Mouse (Mus musculus): ENCODE results near the gene Ppp4c. TPM values are rescaled to one million over a fixed set of nuclear protein-coding genes. Genes with fewer than 3 reads are reported as not detected.

Gene Ppp4c
- polyA plus RNA-seq (2016; fragmentation: Nextera tagmentation; extraction: Ambion mirVana) = 315 and 323 TPM in 2 replicates

- ATAC-seq (ENCODE audit: low FRiP score, low read depth) = peak; percentile 93
- Histone ChIP-seq H3K9ac (replicated peaks) (peak within 1 kb of the TSS; percentile 91), H3K9me3 (no peaks in the 10 kb centered on the region), H3K4me1 (peaks cover 32% of the 10 kb centered on the region), H3K27ac (replicated peaks) (peak within 1 kb of the TSS; percentile 93), H3K27me3 (no peaks in the 10 kb centered on the region), H3K4me3 (peak within 1 kb of the TSS; percentile 93), H3K4me2 (replicated peaks) (peak within 1 kb of the TSS; percentile 80), H3K36me3 (peaks cover 63% of the 10 kb centered on the region)
- WGBS = under 1% methylated on average over 71 of the region's 83 CpGs
Measured at GRCm38 (mm10) chr7:126791851-126792720, at the start of gene Ppp4c. Gene Ppp4c (minus strand): TSS chr7:126792496.

GRCm38 (mm10) chr7:126833294-126833693 is 41.0 kb upstream of the Ppp4c start:
- Histone ChIP-seq H3K9me3 (no peaks in the 10 kb centered on the region), H3K27ac (replicated peaks) (no peak overlapping the region), H3K27me3 (peaks cover 12% of the 10 kb centered on the region), H3K9ac (replicated peaks) (no peak overlapping the region), H3K36me3 (peaks cover 11% of the 10 kb centered on the region; the same call in 1 of the 2 replicates), H3K4me1 (peaks cover 11% of the 10 kb centered on the region), H3K4me3 (no peak overlapping the region), H3K4me2 (replicated peaks) (no peak overlapping the region)
- ATAC-seq (ENCODE audit: low FRiP score, low read depth) = no peak
- 95% methylated on average over 1 of the region's 1 CpGs for WGBS

- Histone ChIP-seq H3K9ac (replicated peaks) (0 out of 2 replicates have a peak overlapping the region, but pooled peaks have one; percentile 20), H3K27ac (replicated peaks) (no peak overlapping the region)
Measured at GRCm38 (mm10) chr7:126832036-126832598, 39.8 kb upstream of the Ppp4c start.

GRCm38 (mm10) chr7:126831539-126831938 is 39.2 kb upstream of the Ppp4c start, which contains the start of gene 4930451I11Rik:
Gene 4930451I11Rik (minus strand): TSS chr7:126831639.
- Histone ChIP-seq H3K27me3 (peaks cover 12% of the 10 kb centered on the region), H3K27ac (replicated peaks) (no peak within 1 kb of the TSS), H3K9ac (replicated peaks) (0 out of 2 replicates have a peak within 1 kb of the TSS, but pooled peaks have one; percentile 20), H3K9me3 (no peaks in the 10 kb centered on the region), H3K36me3 (peaks cover 18% of the 10 kb centered on the region; the same call in 1 of the 2 replicates), H3K4me1 (peaks cover 11% of the 10 kb centered on the region), H3K4me3 (peak within 1 kb of the TSS; percentile 33), H3K4me2 (replicated peaks) (peak within 1 kb of the TSS; percentile 57)
- ATAC-seq (ENCODE audit: low FRiP score, low read depth) = no peak
- WGBS = 64% methylated on average over 5 of the region's 5 CpGs

More at GRCm38 (mm10) chr7:126832036-126832598, 39.8 kb upstream of the Ppp4c start:
- H3K4me2 ChIP-seq (replicated peaks) = peak overlapping the region; percentile 57
- peak overlapping the region; percentile 33 for H3K4me3 ChIP-seq
- H3K36me3 ChIP-seq = peaks cover 18% of the 10 kb centered on the region; the same call in 1 of the 2 replicates
- peaks cover 12% of the 10 kb centered on the region for H3K27me3 ChIP-seq
- peaks cover 11% of the 10 kb centered on the region for H3K4me1 ChIP-seq
- H3K9me3 ChIP-seq = no peaks in the 10 kb centered on the region
- 2% methylated on average over 21 of the region's 21 CpGs for WGBS
- peak; percentile 81 for ATAC-seq (ENCODE audit: low FRiP score, low read depth)

GRCm38 (mm10) chr7:126825952-126826351 is 33.7 kb upstream of the Ppp4c start:
- no peak for ATAC-seq (ENCODE audit: low FRiP score, low read depth)
- Histone ChIP-seq H3K4me1 (peaks cover 37% of the 10 kb centered on the region), H3K4me2 (replicated peaks) (no peak overlapping the region), H3K9ac (replicated peaks) (no peak overlapping the region), H3K9me3 (no peaks in the 10 kb centered on the region), H3K27me3 (peaks cover 17% of the 10 kb centered on the region), H3K27ac (replicated peaks) (no peak overlapping the region), H3K36me3 (peaks cover 18% of the 10 kb centered on the region; the same call in 1 of the 2 replicates), H3K4me3 (no peak overlapping the region)
- 77% methylated on average over 5 of the region's 5 CpGs for WGBS

GRCm38 (mm10) chr7:126825403-126825802 is 33.1 kb upstream of the Ppp4c start:
- H3K27me3 ChIP-seq = peaks cover 17% of the 10 kb centered on the region
- H3K9me3 ChIP-seq = no peaks in the 10 kb centered on the region
- H3K4me2 ChIP-seq (replicated peaks) = peak overlapping the region; percentile 76
- no peak overlapping the region for H3K9ac ChIP-seq (replicated peaks)
- WGBS = 22% methylated on average over 8 of the region's 8 CpGs
- no peak for ATAC-seq (ENCODE audit: low FRiP score, low read depth)
- H3K36me3 ChIP-seq = peaks cover 18% of the 10 kb centered on the region; the same call in 1 of the 2 replicates
- H3K4me1 ChIP-seq = peaks cover 37% of the 10 kb centered on the region
- H3K4me3 ChIP-seq = 0 out of 2 replicates have a peak overlapping the region, but pooled peaks have one; percentile 9
- H3K27ac ChIP-seq (replicated peaks) = no peak overlapping the region; the same call in 1 of the 2 replicates

- Histone ChIP-seq H3K9ac (replicated peaks) (peak overlapping the region; percentile 75), H3K27me3 (peaks cover 17% of the 10 kb centered on the region), H3K4me2 (replicated peaks) (peak overlapping the region; percentile 76), H3K27ac (replicated peaks) (peak overlapping the region; percentile 84), H3K36me3 (peaks cover 13% of the 10 kb centered on the region; the same call in 1 of the 2 replicates), H3K9me3 (peaks cover 2% of the 10 kb centered on the region; the same call in 1 of the 2 replicates), H3K4me1 (peaks cover 34% of the 10 kb centered on the region), H3K4me3 (peak overlapping the region; percentile 58)
- ATAC-seq (ENCODE audit: low FRiP score, low read depth) = peak; percentile 28
- 7% methylated on average over 10 of the region's 10 CpGs for WGBS
Measured at GRCm38 (mm10) chr7:126823940-126824339, 31.6 kb upstream of the Ppp4c start.

- Histone ChIP-seq H3K4me1 (peaks cover 34% of the 10 kb centered on the region), H3K36me3 (peaks cover 7% of the 10 kb centered on the region; the same call in 1 of the 2 replicates), H3K9ac (replicated peaks) (peak overlapping the region; percentile 75), H3K4me2 (replicated peaks) (peak overlapping the region; percentile 76), H3K27ac (replicated peaks) (peak overlapping the region; percentile 84), H3K27me3 (peaks cover 11% of the 10 kb centered on the region), H3K4me3 (peak overlapping the region; percentile 58), H3K9me3 (peaks cover 4% of the 10 kb centered on the region; the same call in 1 of the 2 replicates)
- ATAC-seq (ENCODE audit: low FRiP score, low read depth) = peak; percentile 82
- 0% methylated on average over 8 of the region's 19 CpGs for WGBS
Measured at GRCm38 (mm10) chr7:126823202-126823711, 31.0 kb upstream of the Ppp4c start.

- 18% methylated on average over 9 of the region's 9 CpGs for WGBS
Measured at GRCm38 (mm10) chr7:126822741-126823140, 30.4 kb upstream of the Ppp4c start.

GRCm38 (mm10) chr7:126821835-126822511 is 29.7 kb upstream of the Ppp4c start:
- WGBS = 21% methylated on average over 7 of the region's 7 CpGs
- H3K4me1 ChIP-seq = peaks cover 34% of the 10 kb centered on the region
- H3K27me3 ChIP-seq = peaks cover 11% of the 10 kb centered on the region
- peaks cover 4% of the 10 kb centered on the region; the same call in 1 of the 2 replicates for H3K9me3 ChIP-seq
- H3K27ac ChIP-seq (replicated peaks) = peak overlapping the region; percentile 84; the same call in 1 of the 2 replicates
- H3K4me3 ChIP-seq = no peak overlapping the region
- ATAC-seq (ENCODE audit: low FRiP score, low read depth) = 0 out of 2 replicates have a peak, but pooled peaks have one; percentile 18
- H3K4me2 ChIP-seq (replicated peaks) = peak overlapping the region; percentile 76
- no peaks in the 10 kb centered on the region for H3K36me3 ChIP-seq
- H3K9ac ChIP-seq (replicated peaks) = peak overlapping the region; percentile 75; the same call in 1 of the 2 replicates

More at GRCm38 (mm10) chr7:126822741-126823140, 30.4 kb upstream of the Ppp4c start:
- H3K4me1 ChIP-seq = peaks cover 34% of the 10 kb centered on the region
- peak overlapping the region; percentile 76 for H3K4me2 ChIP-seq (replicated peaks)
- peaks cover 4% of the 10 kb centered on the region; the same call in 1 of the 2 replicates for H3K9me3 ChIP-seq
- 0 out of 2 replicates have a peak, but pooled peaks have one; percentile 14 for ATAC-seq (ENCODE audit: low FRiP score, low read depth)
- peak overlapping the region; percentile 58 for H3K4me3 ChIP-seq
- H3K27ac ChIP-seq (replicated peaks) = peak overlapping the region; percentile 84
- peaks cover 11% of the 10 kb centered on the region for H3K27me3 ChIP-seq
- peaks cover 4% of the 10 kb centered on the region; the same call in 1 of the 2 replicates for H3K36me3 ChIP-seq
- peak overlapping the region; percentile 75 for H3K9ac ChIP-seq (replicated peaks)

- peaks cover 16% of the 10 kb centered on the region for H3K4me1 ChIP-seq
- 0 out of 2 replicates have a peak, but pooled peaks cover 2% of the 10 kb centered on the region for H3K27me3 ChIP-seq
- no peak for ATAC-seq (ENCODE audit: low FRiP score, low read depth)
- WGBS = 29% methylated on average over 1 of the region's 1 CpGs
- H3K36me3 ChIP-seq = no peaks in the 10 kb centered on the region
- H3K4me3 ChIP-seq = no peak overlapping the region
- peaks cover 4% of the 10 kb centered on the region; the same call in 1 of the 2 replicates for H3K9me3 ChIP-seq
- no peak overlapping the region for H3K27ac ChIP-seq (replicated peaks)
- no peak overlapping the region for H3K9ac ChIP-seq (replicated peaks)
- H3K4me2 ChIP-seq (replicated peaks) = no peak overlapping the region
Measured at GRCm38 (mm10) chr7:126818818-126819217, 26.5 kb upstream of the Ppp4c start.
